Mouse (Mus musculus): ENCODE measurements at regions not wholly inside any gene's neighbourhood (a gene's known extent, or its start where the extent isn't known, plus 50 kb on each side); places are given as distances from the start of the nearest gene placed in this dataset.

DNA sequence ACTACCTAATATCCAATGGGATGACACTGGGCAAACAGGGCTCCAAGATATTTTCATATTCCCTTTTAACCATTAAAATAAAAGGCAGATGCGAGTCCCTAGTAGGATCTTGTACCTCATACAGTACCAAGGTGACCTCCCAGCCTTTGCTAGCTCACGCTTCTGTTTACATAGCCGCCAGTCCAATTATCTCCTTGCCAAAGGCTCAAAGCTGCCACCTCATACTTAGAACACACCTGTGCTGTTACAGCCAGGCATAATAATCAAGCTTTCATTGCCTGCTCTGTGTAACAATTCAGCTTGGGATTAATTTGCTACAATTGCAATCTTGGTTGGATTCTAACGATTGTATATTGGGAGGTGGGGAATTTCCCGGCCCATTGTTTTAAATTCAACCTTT, 97.0 kb upstream of the Mpp6 start:
- TF ChIP-seq EP300 (optimal IDR thresholded peaks at IDR 0.05), result no peak
- TF ChIP-seq CTCF (IDR thresholded peaks at IDR 0.05; ENCODE audit: low read depth), result no peak
